In genomic region chr1:125701101-125701590, GRCm38 (mm10) we compare ENCODE assay signal across 25 mouse cellular contexts. TPM values are rescaled to one million over a fixed set of nuclear protein-coding genes. Genes with fewer than 3 reads are reported as not detected.
DNase-seq lines count a peak whose midpoint lies in the region; ATAC-seq and TF ChIP-seq lines count a peak whose summit lies in the region.
"Had no signal": no experiment of that assay in that cellular context is flagged by ENCODE, and none has a peak within 500 bp of the region (broad histone marks: within the 10 kb centered on the region; RNA-seq: fewer than 3 reads in every experiment).

No protein-coding gene starts in this region.

- TF ChIP-seq CTCF in small intestine, adult 2 months (IDR thresholded peaks at IDR 0.05; ENCODE audit: extremely low read depth, insufficient read length, insufficient replicate concordance, low read depth, low read length) = no peak

- H3K27me3 ChIP-seq in hindbrain, embryonic 14.5 days (ENCODE audit: control insufficient read depth, insufficient read depth, low read length) = no peaks in the 10 kb centered on the region
- H3K27me3 ChIP-seq in hindbrain, embryonic 13.5 days = no peaks in the 10 kb centered on the region
- H3K27me3 ChIP-seq in midbrain, embryonic 15.5 days (replicated peaks) = no peaks in the 10 kb centered on the region
- H3K27me3 ChIP-seq in midbrain, embryonic 10.5 days (ENCODE audit: low read depth, poor library complexity, severe bottlenecking) = no peaks in the 10 kb centered on the region
- H3K27me3 ChIP-seq in small intestine, adult 2 months (ENCODE audit: control insufficient read depth, insufficient read depth, low read length) = no peaks in the 10 kb centered on the region
- H3K27me3 ChIP-seq in liver, embryonic 11.5 days (replicated peaks; ENCODE audit: control insufficient read depth, insufficient read depth, low read length) = no peaks in the 10 kb centered on the region
- H3K27me3 ChIP-seq: forebrain, embryonic 13.5 days; kidney, embryonic 15.5 days; liver, embryonic 13.5 days; megakaryocyte, embryonic 14.5 days; neural tube, embryonic 13.5 days had no signal

- DNase-seq in hindbrain, embryonic 14.5 days (ENCODE audit: low spot score) = no peak
- no peak for DNase-seq in midbrain, embryonic 10.5 days (ENCODE audit: low spot score)
- DNase-seq in cerebellum, adult 11-12 months = no peak
- DNase-seq in liver, embryonic 11.5 days (ENCODE audit: low spot score) = no peak
- DNase-seq: cerebellum, adult 8-10 months; cerebellum, postnatal 25 days; gastrocnemius, postnatal 14 days; left cerebral cortex, postnatal 4 days; liver, embryonic 13.5 days; lung, postnatal 4 days; right cerebral cortex, postnatal 4 days; thymus, adult 18-20 months; thymus, postnatal 36 days had no signal

- WGBS in hindbrain, embryonic 14.5 days = 82% methylated on average over 4 of the region's 4 CpGs
- 80% methylated on average over 4 of the region's 4 CpGs for WGBS in hindbrain, embryonic 13.5 days
- WGBS in midbrain, embryonic 15.5 days = 78% methylated on average over 4 of the region's 4 CpGs
- 84% methylated on average over 4 of the region's 4 CpGs for WGBS in midbrain, embryonic 10.5 days
- whole genome bisulfite sequencing in small intestine, adult 2 months = 54% methylated on average over 4 of the region's 4 CpGs
- 76% methylated on average over 4 of the region's 4 CpGs for WGBS in liver, embryonic 11.5 days

- H3K4me3 ChIP-seq in hindbrain, embryonic 14.5 days (replicated peaks; ENCODE audit: low read length) = no peak overlapping the region
- H3K4me3 ChIP-seq in hindbrain, embryonic 13.5 days = no peak overlapping the region
- H3K4me3 ChIP-seq in midbrain, embryonic 15.5 days = no peak overlapping the region
- no peak overlapping the region for H3K4me3 ChIP-seq in midbrain, embryonic 10.5 days
- no peak overlapping the region for H3K4me3 ChIP-seq in small intestine, adult 2 months (ENCODE audit: low read depth, low read length)
- no peak overlapping the region for H3K4me3 ChIP-seq in liver, embryonic 11.5 days (ENCODE audit: low read depth, low read length)
- H3K4me3 ChIP-seq: forebrain, embryonic 13.5 days; kidney, embryonic 15.5 days; layer of hippocampus, adult 2 months; liver, embryonic 13.5 days; megakaryocyte, embryonic 14.5 days; neural tube, embryonic 13.5 days had no signal

- no peak overlapping the region for H3K4me2 ChIP-seq in hindbrain, embryonic 14.5 days (replicated peaks)
- no peak overlapping the region for H3K4me2 ChIP-seq in hindbrain, embryonic 13.5 days
- no peak overlapping the region for H3K4me2 ChIP-seq in midbrain, embryonic 15.5 days
- H3K4me2 ChIP-seq in liver, embryonic 11.5 days = no peak overlapping the region
- H3K4me2 ChIP-seq: forebrain, embryonic 13.5 days; heart, embryonic 11.5 days; kidney, embryonic 15.5 days; liver, embryonic 13.5 days; neural tube, embryonic 13.5 days had no signal

- H3K27ac ChIP-seq in hindbrain, embryonic 14.5 days = 0 out of 2 replicates have a peak overlapping the region, but pooled peaks have one; percentile 12
- H3K27ac ChIP-seq in hindbrain, embryonic 13.5 days = no peak overlapping the region
- no peak overlapping the region for H3K27ac ChIP-seq in midbrain, embryonic 15.5 days
- no peak overlapping the region for H3K27ac ChIP-seq in midbrain, embryonic 10.5 days (replicated peaks)
- H3K27ac ChIP-seq in small intestine, adult 2 months (ENCODE audit: insufficient read depth, low read depth, low read length) = peak overlapping the region; percentile 59
- H3K27ac ChIP-seq in liver, embryonic 11.5 days (ENCODE audit: low read depth, low read length) = no peak overlapping the region
- H3K27ac ChIP-seq: forebrain, embryonic 13.5 days; kidney, embryonic 15.5 days; layer of hippocampus, adult 2 months; liver, embryonic 13.5 days; neural tube, embryonic 13.5 days had no signal

- ATAC-seq in hindbrain, embryonic 14.5 days (ENCODE audit: low FRiP score) = no peak
- no peak for ATAC-seq in hindbrain, embryonic 13.5 days (ENCODE audit: low FRiP score)
- ATAC-seq in midbrain, embryonic 15.5 days (replicated peaks) = 0 out of 2 replicates have a peak, but pooled peaks have one; percentile 25
- ATAC-seq in liver, embryonic 11.5 days (replicated peaks; ENCODE audit: low FRiP score) = no peak
- ATAC-seq: CD4-positive, CD25-positive, alpha-beta regulatory T cell, adult 4 months; inflammation-experienced regulatory T-cells, adult 6 months had no signal

- H3K36me3 ChIP-seq in hindbrain, embryonic 14.5 days (replicated peaks; ENCODE audit: control insufficient read depth, insufficient read depth) = no peaks in the 10 kb centered on the region
- H3K36me3 ChIP-seq in hindbrain, embryonic 13.5 days = no peaks in the 10 kb centered on the region
- no peaks in the 10 kb centered on the region for H3K36me3 ChIP-seq in midbrain, embryonic 15.5 days (replicated peaks)
- no peaks in the 10 kb centered on the region for H3K36me3 ChIP-seq in midbrain, embryonic 10.5 days
- no peaks in the 10 kb centered on the region for H3K36me3 ChIP-seq in small intestine, adult 2 months (ENCODE audit: control insufficient read depth, insufficient read depth, low read length)
- H3K36me3 ChIP-seq in liver, embryonic 11.5 days (ENCODE audit: control insufficient read depth, insufficient read depth, low read length) = no peaks in the 10 kb centered on the region
- H3K36me3 ChIP-seq: kidney, embryonic 15.5 days; liver, embryonic 13.5 days; neural tube, embryonic 13.5 days had no signal

- no peak overlapping the region for H3K9ac ChIP-seq in hindbrain, embryonic 14.5 days
- H3K9ac ChIP-seq in hindbrain, embryonic 13.5 days = no peak overlapping the region
- H3K9ac ChIP-seq in midbrain, embryonic 15.5 days = no peak overlapping the region
- no peak overlapping the region for H3K9ac ChIP-seq in liver, embryonic 11.5 days (ENCODE audit: low read depth, low read length)
- H3K9ac ChIP-seq: forebrain, embryonic 13.5 days; kidney, embryonic 15.5 days; liver, embryonic 13.5 days; neural tube, embryonic 13.5 days had no signal

- no peaks in the 10 kb centered on the region for H3K4me1 ChIP-seq in hindbrain, embryonic 14.5 days (replicated peaks; ENCODE audit: control insufficient read depth, insufficient read depth, low read length)
- peaks cover 11% of the 10 kb centered on the region; the same call in 1 of the 2 replicates for H3K4me1 ChIP-seq in hindbrain, embryonic 13.5 days (replicated peaks)
- H3K4me1 ChIP-seq in midbrain, embryonic 15.5 days = peaks cover 4% of the 10 kb centered on the region
- H3K4me1 ChIP-seq in midbrain, embryonic 10.5 days = no peaks in the 10 kb centered on the region
- peaks cover 12% of the 10 kb centered on the region; the same call in 1 of the 2 replicates for H3K4me1 ChIP-seq in small intestine, adult 2 months (ENCODE audit: control insufficient read depth, insufficient read depth, insufficient read length, low read length)
- H3K4me1 ChIP-seq in liver, embryonic 11.5 days (replicated peaks; ENCODE audit: control insufficient read depth, insufficient read depth, low read length) = no peaks in the 10 kb centered on the region
- H3K4me1 ChIP-seq: megakaryocyte, embryonic 14.5 days had no signal

- TF ChIP-seq POLR2A in small intestine, adult 2 months (IDR thresholded peaks at IDR 0.05; ENCODE audit: low read depth, low read length) = no peak

- H3K9me3 ChIP-seq in hindbrain, embryonic 14.5 days (ENCODE audit: control insufficient read depth, low read length) = no peaks in the 10 kb centered on the region
- no peaks in the 10 kb centered on the region for H3K9me3 ChIP-seq in hindbrain, embryonic 13.5 days
- H3K9me3 ChIP-seq in midbrain, embryonic 15.5 days = no peaks in the 10 kb centered on the region
- H3K9me3 ChIP-seq in midbrain, embryonic 10.5 days (replicated peaks) = no peaks in the 10 kb centered on the region
- no peaks in the 10 kb centered on the region for H3K9me3 ChIP-seq in liver, embryonic 11.5 days (ENCODE audit: control insufficient read depth, low read length)
- H3K9me3 ChIP-seq: forebrain, embryonic 13.5 days; kidney, embryonic 15.5 days; liver, embryonic 13.5 days; neural tube, embryonic 13.5 days had no signal

RNA-seq across cellular contexts. Expression of gene Gpr39, which starts 24.4 kb away (rescaled TPM):
- polyA plus RNA-seq in hindbrain, embryonic 14.5 days (2014; fragmentation: Nextera tagmentation; extraction: Ambion mirVana) = not detected in 2 replicates
- polyA plus RNA-seq in hindbrain, embryonic 13.5 days (2015; fragmentation: Nextera tagmentation; extraction: Ambion mirVana) = 0.08 TPM in 1 of 2 replicates, not detected in the other
- 0.11 TPM in 1 of 2 replicates, not detected in the other for polyA plus RNA-seq in midbrain, embryonic 15.5 days (2015; fragmentation: Nextera tagmentation; extraction: Ambion mirVana)
- not detected in 2 replicates for polyA plus RNA-seq in midbrain, embryonic 10.5 days (2016; fragmentation: Nextera tagmentation; extraction: Ambion mirVana)
- 10.6 and 45.4 TPM in 2 replicates for polyA plus RNA-seq in small intestine, adult 2 months (2012; rRNA removed)
- 3.7 and 4.9 TPM in 2 replicates for polyA plus RNA-seq in liver, embryonic 11.5 days (2014; fragmentation: Nextera tagmentation; extraction: Ambion mirVana)
- polyA plus RNA-seq: CD4-positive, CD25-positive, alpha-beta regulatory T cell, adult 4 months; embryonic facial prominence, embryonic 11.5 days; forebrain, embryonic 13.5 days; inflammation-experienced regulatory T-cells, adult 6 months; neural tube, embryonic 13.5 days had no signal

Comparison
In these comparisons a context has a peak if more than half of its experiments do, and no peak if none do; other contexts are left out.
1. H3K27ac ChIP-seq: peak in hindbrain, embryonic 14.5 days (single experiment) and small intestine, adult 2 months (single experiment); none in hindbrain, embryonic 13.5 days (single experiment), midbrain, embryonic 15.5 days (single experiment), midbrain, embryonic 10.5 days (single experiment) and liver, embryonic 11.5 days (single experiment).